Mouse (Mus musculus) liver, embryonic 14.5 days (tissue): Measurements from ENCODE around the gene Gm49630.
"Not testable (repeated sequence)": the region's sequence is repeated elsewhere in the genome, so short reads cannot be mapped to it uniquely, and the experiment has no call there.

Experiments
- CTCF ChIP-seq: IDR thresholded peaks from 2 replicates; pipeline ENCODE4 v1.5.1; 2016; ENCODE audit warnings: antibody characterized with exemption, low read depth, control low read depth
- EP300 ChIP-seq: IDR thresholded peaks from 2 replicates; pipeline ENCODE4 v1.6.1; 2016; ENCODE audit warnings: antibody characterized with exemption, low read depth

- not testable (repeated sequence) for TF ChIP-seq EP300
- TF ChIP-seq CTCF: peak; percentile 60
Measured at GRCm38 (mm10) chr17:7420191-7420973, 48.6 kb upstream of the Gm49630 start.
